Mouse (Mus musculus): Measurements from ENCODE around the gene Nexn. TPM values are rescaled to one million over a fixed set of nuclear protein-coding genes. Genes with fewer than 3 reads are reported as not detected.

Nexn gene
- total RNA-seq, 2 experiments from 2014 or later, result 284 to 289 TPM

- intact Hi-C loops (cut with DNase I), result no loop called here
- DNase-seq, result no peak
Observed at GRCm38 (mm10) chr3:152243304-152243703, 22.8 kb downstream of the Nexn start.

GRCm38 (mm10) chr3:152241098-152241497, 25.1 kb downstream of the Nexn start:
- DNase-seq, result no peak
- intact Hi-C loops (cut with DNase I), result no loop called here

GRCm38 (mm10) chr3:152239592-152239991, 26.6 kb downstream of the Nexn start:
- intact Hi-C loops (cut with DNase I), result no loop called here
- DNase-seq, result no peak

GRCm38 (mm10) chr3:152238836-152239235, 27.3 kb downstream of the Nexn start:
- intact Hi-C loops (cut with DNase I), result no loop called here
- no peak for DNase-seq

GRCm38 (mm10) chr3:152235805-152236204, 30.3 kb downstream of the Nexn start:
- intact Hi-C loops (cut with DNase I), result no loop called here
- no peak for DNase-seq

DNA sequence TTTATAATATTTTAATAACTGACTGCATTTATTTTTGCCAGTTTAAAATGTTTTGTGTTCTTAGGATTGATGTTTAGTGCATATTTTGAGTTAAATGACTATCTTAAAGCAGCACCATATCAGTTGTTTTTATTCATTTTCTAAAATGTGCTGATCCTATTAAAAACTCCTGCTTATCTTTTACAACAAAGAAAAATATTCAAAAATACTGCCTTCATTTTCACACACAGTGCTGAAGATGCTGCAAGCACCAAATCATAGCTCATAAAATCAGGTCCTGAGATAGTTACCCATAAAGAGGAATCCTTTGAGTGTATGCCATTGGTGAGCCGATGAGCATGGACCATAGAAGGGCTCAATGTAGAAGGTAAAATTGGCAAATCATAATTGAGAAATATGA, 30.9 kb downstream of the Nexn start:
- intact Hi-C loops (cut with DNase I), result no loop called here
- no peak for DNase-seq

DNA sequence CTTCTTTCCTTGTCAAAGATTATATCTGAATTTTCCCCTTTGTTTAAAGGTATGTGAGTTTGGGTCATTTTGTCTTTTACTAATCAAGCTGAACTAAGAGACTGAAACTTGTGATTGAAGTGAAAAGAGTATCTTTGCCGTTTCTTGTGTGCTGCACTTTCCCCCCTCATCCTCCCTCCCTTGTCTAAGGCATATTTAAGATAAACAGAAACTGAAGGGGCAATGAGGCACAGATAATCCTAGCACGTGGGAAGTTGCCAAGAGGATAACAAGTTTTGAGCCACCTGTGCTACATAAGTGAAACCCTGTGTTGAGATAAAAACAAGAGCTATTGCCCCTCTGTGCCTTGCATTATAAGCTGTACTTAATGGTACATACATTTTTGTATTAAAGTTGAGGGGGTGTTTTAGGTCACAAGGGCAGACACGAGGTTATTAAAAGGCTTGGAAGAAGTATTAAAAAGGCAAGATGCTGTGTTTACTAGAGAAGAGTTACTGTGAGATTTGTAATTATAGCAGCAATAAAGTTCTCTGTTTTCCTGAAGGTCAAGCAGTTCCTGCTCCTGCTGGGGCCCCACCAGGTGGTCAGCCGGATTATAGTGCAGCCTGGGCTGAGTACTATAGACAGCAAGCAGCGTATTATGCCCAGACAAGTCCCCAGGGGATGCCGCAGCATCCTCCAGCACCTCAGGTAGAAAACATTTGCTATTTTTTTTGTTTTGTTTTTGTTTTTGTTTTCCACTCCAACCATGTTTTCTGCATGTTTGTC, 34.6 kb downstream of the Nexn start:
- peak in 1 of 2 experiments; percentile 18 for DNase-seq
- intact Hi-C loops (cut with DNase I), result loop anchor here (2.0 to 5.0 kb wide), 2 partner anchors 15 to 119 kb away; no protein-coding TSS in a partner anchor

GRCm38 (mm10) chr3:152229271-152229670, 36.9 kb downstream of the Nexn start:
- intact Hi-C loops (cut with DNase I), result no loop called here

DNA sequence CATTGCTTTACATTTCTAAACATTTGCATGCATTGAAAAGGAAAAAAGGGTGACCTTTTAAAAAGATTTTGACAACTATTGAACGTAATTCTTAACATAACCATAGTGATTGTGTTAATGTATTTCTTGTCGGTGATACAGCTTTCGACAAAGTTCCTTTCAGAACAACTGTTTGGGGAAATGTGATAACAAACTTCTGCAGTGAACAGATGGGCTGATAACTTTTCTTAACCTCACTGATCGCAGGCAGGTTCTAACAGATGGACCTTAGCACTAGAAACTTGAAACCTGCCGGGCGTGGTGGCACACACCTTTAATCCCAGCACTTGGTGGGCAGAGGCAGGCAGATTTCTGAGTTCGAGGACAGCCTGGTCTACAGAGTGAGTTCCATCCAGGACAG, 37.3 kb downstream of the Nexn start:
- DNase-seq, result no peak
- intact Hi-C loops (cut with DNase I), result no loop called here

More at GRCm38 (mm10) chr3:152229271-152229670, 36.9 kb downstream of the Nexn start:
- DNase-seq, result no peak

- intact Hi-C loops (cut with DNase I), result no loop called here
- DNase-seq, result no peak
Observed at GRCm38 (mm10) chr3:152225906-152226305, 40.2 kb downstream of the Nexn start.

- no peak for DNase-seq
- intact Hi-C loops (cut with DNase I), result no loop called here
Observed at GRCm38 (mm10) chr3:152224918-152225317, 41.2 kb downstream of the Nexn start.

- DNase-seq, result no peak
- intact Hi-C loops (cut with DNase I), result no loop called here
Observed at GRCm38 (mm10) chr3:152213416-152213815, 52.7 kb downstream of the Nexn start.

GRCm38 (mm10) chr3:152211731-152212279, 54.3 kb downstream of the Nexn start:
- intact Hi-C loops (cut with DNase I), result loop anchor here (1.0 kb wide), 1 partner anchor 101 kb away; no protein-coding TSS in a partner anchor
- peak in 1 of 2 experiments; percentile 25 for DNase-seq

DNA sequence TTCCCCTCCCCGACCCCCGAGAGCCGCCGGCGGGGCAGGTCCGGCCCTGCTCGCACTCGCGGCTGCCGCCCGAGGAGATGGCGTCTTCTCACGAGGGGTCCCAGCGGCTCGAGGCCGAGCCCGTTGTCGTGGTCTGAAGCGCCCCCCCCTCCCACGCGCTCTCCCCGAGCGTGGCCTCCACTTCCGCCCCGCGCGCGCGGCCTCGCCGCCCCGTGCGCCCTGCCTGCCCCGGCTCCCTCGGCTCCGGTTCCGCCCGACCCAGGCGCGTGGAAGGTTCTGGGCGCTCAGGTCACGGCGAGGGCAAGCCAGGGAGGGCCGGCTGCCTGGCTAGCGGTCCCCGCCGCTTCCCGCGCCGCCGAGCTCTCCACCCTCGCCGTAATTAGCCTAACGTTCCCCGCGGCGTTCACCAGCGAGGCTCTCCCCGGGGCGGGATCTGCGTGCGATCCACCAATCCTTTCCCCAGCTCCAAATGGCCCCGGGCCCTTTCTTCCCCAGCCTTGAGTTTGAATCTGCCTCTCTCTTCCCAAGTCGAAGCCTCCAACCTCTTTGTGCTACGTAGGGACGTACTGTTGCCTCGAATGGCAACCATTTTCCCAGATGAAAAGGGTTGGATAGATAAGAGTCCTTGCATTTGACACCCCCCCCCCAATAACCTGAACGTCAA, 55.3 kb downstream of the Nexn start:
- intact Hi-C loops (cut with DNase I), result loop anchor here (1.0 kb wide), 1 partner anchor 18 kb away; no protein-coding TSS in a partner anchor
- peak; percentile 70 to 77 for DNase-seq

GRCm38 (mm10) chr3:152209967-152210634, 56.0 kb downstream of the Nexn start, which contains the start of the genes Dnajb4 and Fubp1:
TSS of gene Dnajb4 (minus strand) at chr3:152210302.
TSS of gene Fubp1 (plus strand) at chr3:152210422.
- peak; percentile 100 for DNase-seq
- intact Hi-C loops (cut with DNase I), result loop anchor here (1.0 kb wide), 1 partner anchor 17 kb away; no protein-coding TSS in a partner anchor

GRCm38 (mm10) chr3:152209177-152209966, 56.8 kb downstream of the Nexn start:
- DNase-seq, result peak; percentile 62 to 72
- intact Hi-C loops (cut with DNase I), result no loop called here

GRCm38 (mm10) chr3:152208096-152208885, 57.9 kb downstream of the Nexn start:
- DNase-seq, result no peak
- intact Hi-C loops (cut with DNase I), result no loop called here

GRCm38 (mm10) chr3:152207156-152207555, 59.0 kb downstream of the Nexn start:
- intact Hi-C loops (cut with DNase I), result no loop called here

GRCm38 (mm10) chr3:152204577-152204976, 61.6 kb downstream of the Nexn start:
- no peak for DNase-seq
- intact Hi-C loops (cut with DNase I), result no loop called here

More at GRCm38 (mm10) chr3:152207156-152207555, 59.0 kb downstream of the Nexn start:
- no peak for DNase-seq

Measured in heart, postnatal 10 days (tissue).